Mouse (Mus musculus) adrenal gland, postnatal 14 days (tissue): ENCODE measurements around the gene Syt3. TPM values are rescaled to one million over a fixed set of nuclear protein-coding genes. Genes with fewer than 3 reads are reported as not detected.
A peak's percentile ranks its signal among the peaks of the same experiment; 100 is the strongest.

Source experiments
- DNase-seq: peaks from one replicate; pipeline ENCODE4 v3.0.0; 2021; ENCODE audit warnings: mixed read lengths
- total RNA-seq: library from RNA; stranded (reverse); gene quantifications from 2 replicates; pipeline ENCODE4 v1.2.3, GENCODE M21; 2021

Syt3 gene
- total RNA-seq, 1 experiment from 2014 or later = 3.9 TPM

DNA sequence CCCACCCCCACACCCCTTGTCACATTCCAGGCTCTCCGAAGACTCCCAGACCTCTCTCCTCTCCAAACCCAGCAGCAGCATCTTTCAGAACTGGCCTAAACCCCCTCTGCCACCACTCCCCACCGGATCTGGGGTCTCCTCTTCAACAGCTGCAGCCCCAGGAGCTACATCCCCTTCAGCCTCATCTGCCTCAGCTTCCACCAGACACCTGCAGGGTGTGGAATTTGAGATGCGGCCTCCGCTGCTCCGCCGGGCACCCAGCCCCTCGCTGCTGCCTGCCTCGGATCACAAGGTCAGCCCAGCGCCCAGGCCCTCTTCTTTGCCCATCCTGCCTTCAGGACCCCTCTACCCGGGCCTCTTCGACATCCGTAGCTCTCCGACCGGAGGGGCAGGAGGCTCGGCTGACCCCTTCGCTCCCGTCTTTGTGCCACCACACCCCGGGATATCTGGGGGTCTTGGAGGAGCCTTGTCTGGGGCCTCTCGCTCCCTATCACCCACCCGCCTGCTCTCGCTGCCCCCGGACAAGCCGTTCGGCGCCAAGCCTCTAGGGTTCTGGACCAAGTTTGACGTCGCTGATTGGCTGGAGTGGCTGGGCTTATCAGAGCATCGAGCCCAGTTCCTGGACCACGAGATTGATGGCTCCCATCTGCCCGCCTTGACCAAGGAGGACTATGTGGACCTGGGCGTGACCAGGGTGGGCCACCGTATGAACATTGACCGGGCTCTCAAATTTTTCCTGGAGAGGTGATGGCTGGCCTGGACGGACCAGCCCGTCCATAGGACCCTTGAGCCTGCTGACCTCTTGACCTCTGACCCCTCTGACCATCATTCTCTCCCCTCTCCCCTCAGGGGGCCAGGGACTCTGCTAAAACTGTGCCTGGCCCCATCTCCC is 27.1 kb upstream of the Syt3 start:
- DNase-seq = no peak

DNA sequence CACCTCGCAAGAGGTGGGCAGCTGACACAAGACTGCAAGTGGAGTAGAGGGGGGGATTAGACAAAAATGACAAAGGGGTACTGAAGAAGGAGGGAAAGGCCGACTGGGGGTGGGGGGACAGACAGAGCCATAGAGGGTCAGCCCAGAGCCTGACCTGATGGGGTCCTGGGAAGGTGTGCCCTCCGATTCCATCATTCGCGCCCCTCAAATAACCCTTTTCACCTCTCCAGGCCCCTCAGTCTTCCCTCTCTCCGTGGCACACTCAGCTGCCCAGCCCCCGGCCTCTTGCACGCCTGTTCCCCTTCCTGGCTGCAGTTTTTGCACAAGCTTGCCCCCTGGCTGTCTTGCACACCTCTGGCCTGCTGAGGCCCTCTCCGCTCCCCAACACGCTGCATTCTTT is 26.4 kb upstream of the Syt3 start:
- DNase-seq = no peak

DNA sequence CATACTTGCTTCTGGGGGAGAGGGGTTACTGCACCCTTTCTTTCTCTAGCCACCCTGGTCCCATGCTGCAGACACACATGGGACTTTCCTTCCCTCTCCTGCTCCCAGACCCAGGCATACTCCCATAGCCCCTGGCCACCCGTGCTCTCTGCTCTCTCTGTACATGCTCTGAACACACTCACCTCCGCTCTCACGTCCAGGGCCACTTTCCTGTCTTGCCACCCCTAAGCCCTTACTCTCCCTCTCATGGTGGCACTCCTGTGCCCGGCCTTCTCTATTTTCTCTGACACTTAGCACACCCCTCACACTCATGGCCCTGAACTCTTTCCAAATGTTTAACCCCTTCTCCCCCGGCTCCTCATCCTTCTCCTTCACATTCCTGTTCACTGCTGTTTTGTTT is 25.9 kb upstream of the Syt3 start:
- no peak for DNase-seq

DNA sequence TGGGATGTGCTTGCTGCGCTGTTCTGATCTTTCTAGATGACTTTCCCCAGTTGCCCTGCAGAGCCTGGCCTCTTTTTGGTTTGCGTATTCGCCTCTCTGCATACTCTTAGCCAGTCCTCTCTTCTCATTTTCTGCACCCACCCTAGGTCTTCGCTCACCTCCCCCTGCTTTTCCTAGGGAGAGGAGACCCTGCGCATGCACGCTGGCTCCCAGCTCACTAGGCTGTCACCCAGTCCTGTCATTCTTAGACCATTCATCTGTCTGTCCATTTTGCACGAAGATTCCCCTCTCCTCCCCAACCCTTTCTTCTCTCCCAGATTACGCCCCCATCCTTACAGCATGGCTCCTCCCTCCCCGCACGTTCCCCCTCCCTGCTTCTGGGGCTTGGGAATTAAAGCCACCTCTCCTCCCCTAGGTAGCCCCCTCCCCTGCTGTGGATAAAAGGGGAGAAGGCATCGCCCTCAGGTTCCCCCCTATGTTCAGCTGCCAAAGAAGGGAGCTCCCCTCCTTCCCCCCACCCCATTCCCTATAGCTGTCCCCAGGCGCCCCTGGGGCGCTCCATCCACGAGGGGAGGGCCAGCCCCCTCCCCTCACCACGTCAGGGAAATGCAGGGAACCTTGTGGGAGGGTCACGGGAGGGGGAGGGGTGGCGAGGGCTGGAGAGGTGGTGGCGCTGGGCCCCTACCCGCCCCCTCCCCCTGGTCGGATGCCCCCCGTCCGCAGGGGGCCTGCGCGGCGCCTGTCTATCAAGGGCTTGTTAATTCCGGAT is 24.8 kb upstream of the Syt3 start:
- DNase-seq = no peak

- DNase-seq = peak; percentile 96
These were observed 23.8 kb upstream of the Syt3 start for GRCm38 (mm10) chr7:44359908-44360672.

GRCm38 (mm10) chr7:44360792-44361301 is 23.1 kb upstream of the Syt3 start:
- no peak for DNase-seq

- DNase-seq = no peak
These were observed 11.2 kb upstream of the Syt3 start for GRCm38 (mm10) chr7:44372678-44373077.

GRCm38 (mm10) chr7:44373460-44373859 is 10.4 kb upstream of the Syt3 start:
- DNase-seq = no peak

DNA sequence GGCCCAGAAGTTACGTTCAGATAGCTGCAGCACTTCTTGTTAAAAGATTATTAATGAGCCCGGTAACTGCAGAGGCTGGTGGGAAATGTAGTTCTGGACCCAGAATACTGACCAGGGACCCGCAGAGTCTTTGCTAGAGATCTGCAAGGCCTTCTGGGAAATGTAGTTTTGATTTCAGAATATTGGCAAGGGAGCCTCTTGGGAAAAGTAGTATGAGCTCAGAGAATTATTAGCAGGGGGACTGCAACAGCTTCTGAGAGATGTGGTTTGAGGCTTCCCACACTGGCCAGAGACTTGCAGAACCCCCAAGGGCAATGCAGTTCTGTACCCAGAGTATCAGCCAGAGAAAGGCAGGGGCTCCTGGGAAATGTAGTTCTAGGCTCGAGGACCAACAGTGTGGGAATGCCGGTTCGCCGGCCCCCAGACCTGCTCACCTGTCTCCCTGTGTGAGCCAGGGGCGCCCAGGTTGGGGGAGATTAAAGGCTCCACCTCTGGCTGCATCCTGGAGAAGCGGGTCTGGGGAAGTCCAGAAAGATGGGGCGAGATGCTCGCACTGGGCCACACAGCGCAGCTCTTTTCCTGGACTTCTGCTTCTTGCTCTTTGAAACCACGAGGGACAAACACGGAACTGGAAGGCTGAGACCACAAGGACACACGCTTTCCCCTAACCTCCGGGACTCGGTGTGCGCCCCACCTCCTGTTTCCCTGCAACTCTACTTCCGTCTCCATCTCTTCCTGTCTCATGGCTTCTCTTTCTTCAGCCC is 9.8 kb upstream of the Syt3 start:
- DNase-seq = peak; percentile 86

DNA sequence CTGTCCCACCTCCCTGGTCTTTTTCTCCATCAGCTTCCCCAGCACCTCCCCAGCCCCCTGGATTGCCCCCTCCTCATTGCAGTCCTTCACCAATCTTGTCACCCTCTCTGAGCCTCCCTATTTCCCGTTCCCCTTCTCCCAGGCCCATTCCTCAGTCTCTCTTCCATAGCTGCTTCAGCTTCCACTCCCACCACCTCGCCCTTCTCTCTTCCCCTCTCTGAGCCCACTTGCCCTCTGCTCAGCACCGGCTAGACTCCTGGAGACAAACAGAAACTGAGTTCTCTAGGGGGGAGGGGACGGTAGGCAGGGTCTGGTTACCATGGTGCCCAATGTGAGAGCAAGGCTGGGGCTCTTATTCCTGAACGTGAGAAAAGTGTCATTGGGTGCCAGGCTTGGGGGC is 9.1 kb upstream of the Syt3 start:
- no peak for DNase-seq

- DNase-seq = no peak
These were observed 8.7 kb upstream of the Syt3 start for GRCm38 (mm10) chr7:44375207-44375606.

GRCm38 (mm10) chr7:44375793-44376192 is 8.1 kb upstream of the Syt3 start:
- no peak for DNase-seq

DNA sequence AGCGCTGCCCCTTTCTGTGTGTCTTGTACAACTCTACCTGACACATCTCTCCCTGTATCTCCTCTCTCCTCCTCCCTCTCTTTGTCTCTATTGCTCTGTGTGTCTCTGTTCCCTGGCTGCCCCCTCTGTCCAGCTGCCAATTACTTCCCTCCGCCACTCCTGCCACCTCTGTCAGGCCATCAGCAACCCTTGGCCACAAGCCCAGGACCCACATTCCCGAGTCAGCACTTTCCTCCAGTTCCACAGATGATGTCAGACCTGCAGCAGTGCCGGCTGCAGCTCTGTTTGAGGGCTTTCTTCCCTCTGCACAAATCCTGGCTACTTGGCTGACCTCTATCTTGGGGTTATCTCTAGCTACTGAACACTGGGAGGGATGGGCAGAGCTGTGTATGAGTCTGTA is 5.6 kb upstream of the Syt3 start:
- DNase-seq = peak; percentile 50

DNA sequence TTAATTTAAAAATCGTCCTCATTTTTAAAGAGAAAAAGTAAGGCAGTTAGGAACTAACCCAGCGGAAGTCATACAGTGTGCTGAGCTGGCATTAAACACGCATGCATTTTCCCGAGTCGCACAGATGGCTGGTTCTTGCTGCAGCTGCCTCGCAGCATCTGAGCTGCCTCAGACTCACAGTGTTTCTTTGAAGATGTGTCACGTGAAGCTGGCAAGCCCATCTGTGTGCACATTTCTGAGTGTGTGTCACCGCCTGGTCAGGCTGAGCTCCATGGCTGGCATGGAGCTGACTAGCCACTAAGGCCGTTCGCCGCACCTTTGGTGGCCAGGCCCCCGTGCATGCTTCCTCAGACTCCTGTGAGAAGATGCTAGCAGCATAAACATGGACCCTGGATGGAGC is 1.4 kb upstream of the Syt3 start:
- no peak for DNase-seq

- no peak for DNase-seq
These were observed 786 bp downstream of the Syt3 start for GRCm38 (mm10) chr7:44384716-44385059.

- no peak for DNase-seq
These were observed 1.8 kb downstream of the Syt3 start, which contains the start of gene 1700008O03Rik for GRCm38 (mm10) chr7:44385720-44386119. Gene 1700008O03Rik (minus strand): TSS chr7:44385820.

GRCm38 (mm10) chr7:44391831-44392230 is 7.9 kb downstream of the Syt3 start:
- DNase-seq = peak; percentile 40

- no peak for DNase-seq
These were observed 8.4 kb downstream of the Syt3 start for GRCm38 (mm10) chr7:44392341-44392740.

DNA sequence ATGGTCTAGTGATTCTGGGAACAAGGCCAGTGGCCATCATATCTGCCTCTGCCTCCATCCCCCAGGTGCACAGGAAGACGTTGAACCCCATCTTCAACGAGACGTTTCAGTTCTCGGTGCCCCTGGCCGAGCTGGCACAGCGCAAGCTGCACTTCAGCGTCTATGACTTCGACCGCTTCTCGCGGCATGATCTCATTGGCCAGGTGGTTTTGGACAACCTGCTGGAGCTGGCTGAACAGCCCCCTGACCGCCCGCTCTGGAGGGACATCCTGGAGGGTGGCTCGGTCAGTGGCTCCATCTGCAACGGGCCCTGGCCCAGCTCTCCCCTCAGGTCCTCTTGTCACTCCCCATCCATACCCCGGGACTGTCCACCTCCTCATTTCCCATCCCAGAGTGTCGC is 9.4 kb downstream of the Syt3 start:
- no peak for DNase-seq

GRCm38 (mm10) chr7:44398570-44398969 is 14.7 kb downstream of the Syt3 start:
- peak; percentile 73 for DNase-seq

GRCm38 (mm10) chr7:44401673-44402072 is 17.8 kb downstream of the Syt3 start:
- no peak for DNase-seq
